Mouse (Mus musculus): ENCODE results near the gene Catsper2. TPM values are rescaled to one million over a fixed set of nuclear protein-coding genes. Genes with fewer than 3 reads are reported as not detected.

The Catsper2 gene
- polyA plus RNA-seq, 1 experiment = 151 TPM

- TF ChIP-seq POLR2A (IDR thresholded peaks at IDR 0.05; ENCODE audit: control insufficient read depth, low read depth, low read length) (no peak), CTCF (IDR thresholded peaks at IDR 0.05; ENCODE audit: control insufficient read depth, insufficient read depth, insufficient replicate concordance, low read depth, low read length) (no peak)
Measured at GRCm38 (mm10) chr2:121450093-121450492, 36.5 kb upstream of the Catsper2 start.

GRCm38 (mm10) chr2:121449545-121450011, 36.0 kb upstream of the Catsper2 start:
- Histone ChIP-seq H3K4me1 (ENCODE audit: control insufficient read depth, insufficient read depth, low read length) (peaks cover 8% of the 10 kb centered on the region), H3K27me3 (ENCODE audit: control insufficient read depth, insufficient read depth, low read length) (no peaks in the 10 kb centered on the region), H3K4me3 (ENCODE audit: control insufficient read depth, low read depth, low read length) (peak overlapping the region; percentile 95), H3K36me3 (ENCODE audit: control insufficient read depth, insufficient read depth, low read length) (peaks cover 2% of the 10 kb centered on the region), H3K27ac (ENCODE audit: control insufficient read depth, insufficient read depth, low read depth, low read length) (peak overlapping the region; percentile 96)
- TF ChIP-seq CTCF (IDR thresholded peaks at IDR 0.05; ENCODE audit: control insufficient read depth, insufficient read depth, insufficient replicate concordance, low read depth, low read length) = no peak

More at GRCm38 (mm10) chr2:121450093-121450492, 36.5 kb upstream of the Catsper2 start:
- Histone ChIP-seq H3K27me3 (ENCODE audit: control insufficient read depth, insufficient read depth, low read length) (no peaks in the 10 kb centered on the region), H3K4me1 (ENCODE audit: control insufficient read depth, insufficient read depth, low read length) (peaks cover 8% of the 10 kb centered on the region), H3K27ac (ENCODE audit: control insufficient read depth, insufficient read depth, low read depth, low read length) (peak overlapping the region; percentile 88), H3K36me3 (ENCODE audit: control insufficient read depth, insufficient read depth, low read length) (peaks cover 2% of the 10 kb centered on the region), H3K4me3 (ENCODE audit: control insufficient read depth, low read depth, low read length) (peak overlapping the region; percentile 95)

GRCm38 (mm10) chr2:121448739-121449535, 35.3 kb upstream of the Catsper2 start, which contains the start of gene Serf2:
Gene Serf2, plus strand, starts transcription at chr2:121449195.
- peak within 1 kb of the TSS; percentile 96 for H3K27ac ChIP-seq (ENCODE audit: control insufficient read depth, insufficient read depth, low read depth, low read length)
- peaks cover 8% of the 10 kb centered on the region for H3K4me1 ChIP-seq (ENCODE audit: control insufficient read depth, insufficient read depth, low read length)
- TF ChIP-seq CTCF (IDR thresholded peaks at IDR 0.05; ENCODE audit: control insufficient read depth, insufficient read depth, insufficient replicate concordance, low read depth, low read length) (no peak), POLR2A (IDR thresholded peaks at IDR 0.05; ENCODE audit: control insufficient read depth, low read depth, low read length) (peak; percentile 97)
- H3K27me3 ChIP-seq (ENCODE audit: control insufficient read depth, insufficient read depth, low read length) = no peaks in the 10 kb centered on the region
- H3K36me3 ChIP-seq (ENCODE audit: control insufficient read depth, insufficient read depth, low read length) = peaks cover 2% of the 10 kb centered on the region
- peak within 1 kb of the TSS; percentile 95 for H3K4me3 ChIP-seq (ENCODE audit: control insufficient read depth, low read depth, low read length)

- peak overlapping the region; percentile 90 for H3K27ac ChIP-seq (ENCODE audit: control insufficient read depth, insufficient read depth, low read depth, low read length)
- peaks cover 2% of the 10 kb centered on the region for H3K36me3 ChIP-seq (ENCODE audit: control insufficient read depth, insufficient read depth, low read length)
- TF ChIP-seq POLR2A (IDR thresholded peaks at IDR 0.05; ENCODE audit: control insufficient read depth, low read depth, low read length) = no peak
- no peak for TF ChIP-seq CTCF (IDR thresholded peaks at IDR 0.05; ENCODE audit: control insufficient read depth, insufficient read depth, insufficient replicate concordance, low read depth, low read length)
- H3K4me1 ChIP-seq (ENCODE audit: control insufficient read depth, insufficient read depth, low read length) = peaks cover 8% of the 10 kb centered on the region
- H3K27me3 ChIP-seq (ENCODE audit: control insufficient read depth, insufficient read depth, low read length) = no peaks in the 10 kb centered on the region
- H3K4me3 ChIP-seq (ENCODE audit: control insufficient read depth, low read depth, low read length) = peak overlapping the region; percentile 95
Measured at GRCm38 (mm10) chr2:121448136-121448535, 34.5 kb upstream of the Catsper2 start.

- H3K27ac ChIP-seq (ENCODE audit: control insufficient read depth, insufficient read depth, low read depth, low read length) = no peak overlapping the region
- peaks cover 9% of the 10 kb centered on the region for H3K4me1 ChIP-seq (ENCODE audit: control insufficient read depth, insufficient read depth, low read length)
- peaks cover 2% of the 10 kb centered on the region for H3K36me3 ChIP-seq (ENCODE audit: control insufficient read depth, insufficient read depth, low read length)
- no peak for TF ChIP-seq POLR2A (IDR thresholded peaks at IDR 0.05; ENCODE audit: control insufficient read depth, low read depth, low read length)
- TF ChIP-seq CTCF (IDR thresholded peaks at IDR 0.05; ENCODE audit: control insufficient read depth, insufficient read depth, insufficient replicate concordance, low read depth, low read length) = no peak
- H3K27me3 ChIP-seq (ENCODE audit: control insufficient read depth, insufficient read depth, low read length) = no peaks in the 10 kb centered on the region
- no peak overlapping the region for H3K4me3 ChIP-seq (ENCODE audit: control insufficient read depth, low read depth, low read length)
Measured at GRCm38 (mm10) chr2:121447006-121447405, 33.4 kb upstream of the Catsper2 start.

GRCm38 (mm10) chr2:121446506-121446905, 32.9 kb upstream of the Catsper2 start:
- H3K36me3 ChIP-seq (ENCODE audit: control insufficient read depth, insufficient read depth, low read length) = peaks cover 2% of the 10 kb centered on the region

GRCm38 (mm10) chr2:121445117-121445516, 31.5 kb upstream of the Catsper2 start:
- Histone ChIP-seq H3K27me3 (ENCODE audit: control insufficient read depth, insufficient read depth, low read length) (no peaks in the 10 kb centered on the region), H3K4me3 (ENCODE audit: control insufficient read depth, low read depth, low read length) (no peak overlapping the region), H3K36me3 (ENCODE audit: control insufficient read depth, insufficient read depth, low read length) (no peaks in the 10 kb centered on the region), H3K4me1 (ENCODE audit: control insufficient read depth, insufficient read depth, low read length) (peaks cover 13% of the 10 kb centered on the region), H3K27ac (ENCODE audit: control insufficient read depth, insufficient read depth, low read depth, low read length) (no peak overlapping the region)
- TF ChIP-seq POLR2A (IDR thresholded peaks at IDR 0.05; ENCODE audit: control insufficient read depth, low read depth, low read length) (no peak), CTCF (IDR thresholded peaks at IDR 0.05; ENCODE audit: control insufficient read depth, insufficient read depth, insufficient replicate concordance, low read depth, low read length) (no peak)

More at GRCm38 (mm10) chr2:121446506-121446905, 32.9 kb upstream of the Catsper2 start:
- H3K27ac ChIP-seq (ENCODE audit: control insufficient read depth, insufficient read depth, low read depth, low read length) = no peak overlapping the region
- H3K27me3 ChIP-seq (ENCODE audit: control insufficient read depth, insufficient read depth, low read length) = no peaks in the 10 kb centered on the region
- H3K4me1 ChIP-seq (ENCODE audit: control insufficient read depth, insufficient read depth, low read length) = peaks cover 14% of the 10 kb centered on the region
- no peak for TF ChIP-seq CTCF (IDR thresholded peaks at IDR 0.05; ENCODE audit: control insufficient read depth, insufficient read depth, insufficient replicate concordance, low read depth, low read length)
- TF ChIP-seq POLR2A (IDR thresholded peaks at IDR 0.05; ENCODE audit: control insufficient read depth, low read depth, low read length) = no peak
- H3K4me3 ChIP-seq (ENCODE audit: control insufficient read depth, low read depth, low read length) = peak overlapping the region; percentile 14

All from testis, adult 2 months (tissue).